ENCODE assay signal across 9 mouse cellular contexts in the genomic region with DNA sequence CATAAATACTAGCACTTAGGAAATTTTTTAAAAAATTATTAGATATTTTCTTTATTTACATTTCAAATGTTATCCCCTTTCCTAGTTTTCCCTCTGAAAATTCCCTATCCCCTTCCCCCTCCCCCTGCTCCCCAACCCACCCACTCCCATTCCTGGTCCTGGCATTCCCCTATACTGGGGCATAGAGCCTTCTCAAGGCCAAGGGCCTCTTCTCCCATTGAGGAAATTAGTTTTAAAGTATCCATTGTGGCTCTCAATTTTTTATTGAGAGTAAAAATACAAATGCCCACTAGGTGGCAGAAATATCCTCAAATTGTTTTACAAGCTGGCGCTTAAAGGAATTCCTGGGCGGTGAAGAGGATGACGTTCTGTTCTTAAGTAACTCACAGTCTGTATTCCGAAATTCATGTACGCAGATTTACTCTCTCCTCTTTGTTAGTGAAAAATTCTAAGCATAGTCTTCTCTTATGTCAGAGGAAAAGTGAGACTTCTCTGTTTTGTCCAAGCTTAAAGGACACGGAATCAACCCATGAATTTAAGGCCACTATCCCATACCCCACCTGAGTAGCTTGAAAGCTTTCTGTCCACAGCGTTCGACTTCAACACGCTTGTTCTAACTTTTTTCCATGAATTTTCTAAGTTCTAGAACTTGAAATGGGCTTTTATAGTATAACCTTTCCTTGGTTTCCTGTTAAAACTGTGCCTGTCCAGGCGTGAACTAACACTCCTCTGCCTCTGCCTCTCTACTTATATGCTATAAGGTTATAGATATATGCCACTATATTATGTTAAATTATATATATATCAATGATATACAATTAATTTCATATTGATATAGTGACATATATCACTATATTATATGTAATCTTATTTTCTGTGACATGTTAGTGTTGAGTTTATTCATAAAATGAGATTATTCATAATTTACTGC. TPM values are rescaled to one million over a fixed set of nuclear protein-coding genes. Genes with fewer than 3 reads are reported as not detected.
A peak's percentile ranks its signal among the peaks of the same experiment; 100 is the strongest.
DNase-seq lines count a peak whose midpoint lies in the region; ATAC-seq lines count a peak whose summit lies in the region.
"Had no signal": no experiment of that assay in that cellular context is flagged by ENCODE, and none has a peak within 500 bp of the region (broad histone marks: within the 10 kb centered on the region; RNA-seq: fewer than 3 reads in every experiment).

No protein-coding gene starts in this region.

- peak; percentile 10 to 35 for DNase-seq in heart, postnatal 10 days
- no peak for DNase-seq in heart, adult 9 months (ENCODE audit: low spot score in 2 of 2)
- DNase-seq in CD4-positive, CD25-positive, alpha-beta regulatory T cell, adult 2 months (ENCODE audit: low read depth, low spot score): peak; percentile 21
- DNase-seq in brain, adult 2 months (ENCODE audit: low read depth, low spot score): peak; percentile 77
- DNase-seq in hindlimb bud, embryonic 11.5 days (ENCODE audit: extremely low spot score, low read depth, low spot score): peak; percentile 62
- DNase-seq in spleen, postnatal 14 days (ENCODE audit: low spot score in 2 of 2): no peak
- DNase-seq in urinary bladder, postnatal 36 days (ENCODE audit: low spot score in 2 of 2): no peak

- no peak overlapping the region for H3K4me3 ChIP-seq in neural tube, embryonic 12.5 days

- H3K27me3 ChIP-seq in neural tube, embryonic 12.5 days (replicated peaks): no peaks in the 10 kb centered on the region; the same call in 1 of the 2 replicates

- no peak overlapping the region for H3K4me2 ChIP-seq in neural tube, embryonic 12.5 days (replicated peaks)

- intact Hi-C loops in heart, postnatal 10 days (cut with DNase I): no loop called here

- no peak overlapping the region for H3K9ac ChIP-seq in neural tube, embryonic 12.5 days

- H3K36me3 ChIP-seq in neural tube, embryonic 12.5 days: no peaks in the 10 kb centered on the region

- peaks cover 1% of the 10 kb centered on the region for H3K4me1 ChIP-seq in neural tube, embryonic 12.5 days

- ATAC-seq in neural tube, embryonic 12.5 days (ENCODE audit: low FRiP score, low read depth): peak; percentile 59; the same call in 1 of the 2 replicates

- H3K9me3 ChIP-seq in neural tube, embryonic 12.5 days: no peaks in the 10 kb centered on the region

- WGBS in neural tube, embryonic 12.5 days: 46% methylated on average over 10 of the region's 10 CpGs

- H3K27ac ChIP-seq in neural tube, embryonic 12.5 days: no peak overlapping the region
- H3K27ac ChIP-seq: macrophage had no signal

RNA-seq across cellular contexts. Expression of gene Fam162b, which starts 4.9 kb away (rescaled TPM):
- total RNA-seq in heart, postnatal 10 days (2021): not detected
- 0.65 and 1.2 TPM in 2 replicates for polyA plus RNA-seq in neural tube, embryonic 12.5 days (2016; fragmentation: Nextera tagmentation; extraction: Ambion mirVana)
- polyA plus RNA-seq: macrophage had no signal

RNA-seq across cellular contexts. Expression of gene Gprc6a, which starts 36.0 kb away (rescaled TPM):
- total RNA-seq in heart, postnatal 10 days (2021): not detected
- polyA plus RNA-seq in neural tube, embryonic 12.5 days (2016; fragmentation: Nextera tagmentation; extraction: Ambion mirVana): not detected in 2 replicates
- polyA plus RNA-seq: macrophage had no signal

Comparison
In these comparisons a context has a peak if more than half of its experiments do, and no peak if none do; other contexts are left out.
1. DNase-seq: peak in heart, postnatal 10 days (2 of 2), CD4-positive, CD25-positive, alpha-beta regulatory T cell, adult 2 months (single experiment), brain, adult 2 months (single experiment) and hindlimb bud, embryonic 11.5 days (single experiment); none in heart, adult 9 months (0 of 2), spleen, postnatal 14 days (0 of 2) and urinary bladder, postnatal 36 days (0 of 2).